Mouse (Mus musculus) thymus, postnatal 25 days (tissue): ENCODE measurements around the gene Brd1.

ENCODE experiments used
- DNase-seq: peaks from one replicate; pipeline ENCODE4 v3.0.0; 2022

Brd1 gene

DNA sequence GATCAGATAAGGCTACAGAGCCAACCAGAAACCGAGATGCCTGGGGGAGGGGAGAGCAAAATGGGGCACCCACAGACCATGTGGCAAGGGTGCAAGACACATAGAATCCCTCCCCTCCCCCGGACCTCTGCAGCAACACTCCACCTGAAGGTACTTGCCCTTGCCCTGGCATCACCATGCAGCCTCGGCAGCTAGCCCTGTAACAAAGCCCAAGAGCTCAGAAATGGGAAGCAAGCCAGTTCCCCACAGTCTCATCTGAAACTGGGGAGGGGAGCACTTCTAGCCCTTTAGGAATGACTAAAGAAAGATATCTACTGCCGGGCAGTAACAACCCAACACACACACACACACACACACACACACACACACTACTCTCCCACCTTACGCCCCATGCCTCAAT, 53.1 kb downstream of the Brd1 start:
- no peak for DNase-seq

GRCm38 (mm10) chr15:88677568-88677967, 56.5 kb downstream of the Brd1 start:
- DNase-seq: no peak

DNA sequence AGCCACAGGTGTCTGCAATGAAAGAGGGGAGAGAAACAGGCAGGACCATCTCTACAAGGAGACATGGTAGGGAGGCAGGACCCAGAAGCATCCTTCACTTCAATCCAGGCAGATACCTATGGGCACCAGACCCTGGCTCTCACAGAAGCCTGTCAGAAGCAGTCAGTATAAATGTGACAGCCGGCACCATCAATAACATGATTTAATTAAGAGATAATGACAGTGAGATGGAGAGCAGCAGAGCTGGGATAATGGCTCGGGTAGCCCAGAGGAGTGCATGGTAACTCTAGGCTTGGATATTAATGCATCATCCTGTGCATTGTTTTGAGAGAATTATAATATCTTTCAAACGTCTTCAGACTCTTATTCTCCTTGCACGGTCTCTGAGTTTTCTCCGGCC, 58.0 kb downstream of the Brd1 start:
- no peak for DNase-seq

GRCm38 (mm10) chr15:88668693-88669092, 65.3 kb downstream of the Brd1 start:
- DNase-seq: no peak

GRCm38 (mm10) chr15:88667653-88668052, 66.4 kb downstream of the Brd1 start:
- DNase-seq: no peak

DNA sequence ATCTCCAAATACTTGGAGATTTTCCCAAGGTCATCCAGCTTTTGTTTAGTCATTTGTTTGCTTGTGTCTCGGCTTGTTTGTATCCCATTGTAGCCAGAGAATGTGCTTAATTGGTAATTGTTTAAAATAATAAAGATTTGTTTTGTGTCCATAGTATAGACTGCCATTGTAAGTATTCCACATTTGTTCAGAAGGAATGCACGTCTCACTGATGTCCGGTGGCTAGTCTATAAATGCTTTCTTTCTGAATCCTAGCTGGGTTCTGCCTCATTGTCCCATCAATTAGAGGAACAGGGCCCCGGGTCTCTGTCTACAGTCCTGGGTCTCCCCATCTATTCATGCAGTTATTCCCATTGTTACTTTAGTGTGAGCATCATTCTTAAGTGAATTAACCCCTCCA, 68.2 kb downstream of the Brd1 start:
- no peak for DNase-seq

DNA sequence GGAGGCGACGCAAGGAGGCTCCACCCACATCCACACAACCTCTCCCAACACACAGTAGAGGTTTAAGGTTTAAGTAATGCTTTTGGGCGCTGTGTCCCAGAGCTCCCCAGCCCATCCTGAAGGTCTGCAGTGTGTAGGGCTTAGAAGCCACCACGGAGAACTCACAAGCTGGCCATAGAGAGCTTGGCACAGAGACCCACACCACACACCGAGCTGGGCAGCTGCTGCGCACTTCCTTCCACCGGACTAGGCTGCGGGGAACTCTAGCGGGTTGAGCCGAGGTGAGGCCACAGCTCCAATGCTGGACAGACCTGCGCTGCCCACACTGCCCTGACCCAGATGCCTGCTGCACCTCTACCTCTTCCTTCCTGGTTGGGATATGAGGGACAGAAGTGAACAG, 71.0 kb downstream of the Brd1 start:
- no peak for DNase-seq

GRCm38 (mm10) chr15:88662111-88662850, 71.8 kb downstream of the Brd1 start:
- DNase-seq: peak; percentile 43

DNA sequence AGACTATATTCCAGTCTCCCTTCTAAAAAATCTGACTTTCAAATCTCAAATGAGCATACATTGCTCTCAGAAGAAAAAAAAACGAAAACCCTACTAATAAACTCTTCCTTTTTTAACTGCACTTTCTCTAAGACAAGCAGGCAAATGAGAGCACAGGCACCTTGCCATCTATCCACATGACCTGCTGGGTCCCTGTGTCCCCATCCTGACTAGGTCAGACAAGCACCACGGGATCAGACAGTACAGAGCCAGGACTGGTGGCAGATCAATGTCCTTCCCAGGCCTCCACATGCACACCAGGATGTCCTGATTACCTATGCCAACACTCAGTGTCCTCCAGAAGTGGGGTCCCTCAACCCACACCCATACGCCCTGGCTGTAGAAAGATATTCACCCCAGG, 72.4 kb downstream of the Brd1 start:
- no peak for DNase-seq

DNA sequence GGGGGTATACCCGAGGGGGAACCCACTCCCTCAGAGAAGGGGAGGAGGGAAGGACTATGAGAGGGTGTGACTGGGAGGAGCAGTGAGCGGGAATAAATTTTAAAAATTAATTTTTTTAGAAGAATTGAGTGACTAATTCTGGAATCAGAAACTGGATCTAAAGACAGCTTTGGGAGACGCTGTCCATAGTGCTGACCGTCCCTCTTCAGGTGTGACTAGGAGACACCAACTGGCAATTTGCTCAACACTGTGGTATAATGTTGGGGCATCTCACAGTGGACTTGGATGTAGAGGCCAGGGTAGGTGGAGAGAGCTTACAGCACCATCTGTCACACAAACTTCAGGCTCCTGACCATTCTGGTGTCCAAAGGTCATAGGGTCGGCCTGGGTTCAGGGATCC, 82.0 kb downstream of the Brd1 start:
- DNase-seq: no peak

- peak; percentile 47 for DNase-seq
Observed at GRCm38 (mm10) chr15:88651019-88651418, 83.0 kb downstream of the Brd1 start.
